Mouse (Mus musculus) hindbrain, embryonic 10.5 days (tissue): ENCODE data around the gene Cd63. TPM values are rescaled to one million over a fixed set of nuclear protein-coding genes. Genes with fewer than 3 reads are reported as not detected.

Experiments used
- DNase-seq: peaks from one replicate; pipeline ENCODE4 v3.0.0-alpha.2; 2017; ENCODE audit warnings: low spot score
- H3K27ac ChIP-seq: fragments of 300-500 bp; sonication (generic); 2 replicates; pipeline ENCODE4 v1.5.1; 2016; ENCODE audit warnings: mild to moderate bottlenecking, moderate library complexity
- H3K27me3 ChIP-seq: fragments of 300-500 bp; sonication (generic); 2 replicates; pipeline ENCODE4 v1.6.1; 2016; ENCODE audit warnings: mild to moderate bottlenecking; ENCODE audit not compliant: poor library complexity, insufficient read depth, severe bottlenecking
- H3K36me3 ChIP-seq: fragments of 300-500 bp; sonication (generic); 2 replicates; pipeline ENCODE4 v1.6.1; 2016; ENCODE audit warnings: mild to moderate bottlenecking, moderate library complexity
- H3K4me1 ChIP-seq: fragments of 300-500 bp; sonication (generic); replicated peaks from 2 replicates; pipeline ENCODE4 v1.6.1; 2016; ENCODE audit warnings: mild to moderate bottlenecking
- H3K4me3 ChIP-seq: fragments of 300-500 bp; sonication (generic); 2 replicates; pipeline ENCODE4 v1.5.1; 2016; ENCODE audit warnings: mild to moderate bottlenecking, moderate library complexity
- H3K9me3 ChIP-seq: fragments of 300-500 bp; sonication (generic); 2 replicates; pipeline ENCODE4 v1.6.1; 2016; ENCODE audit warnings: mild to moderate bottlenecking, moderate library complexity
- WGBS: fragments of 180-500 bp; shearing (Covaris S2); methylation state at CpG from one replicate; pipeline ENCODE4 v1.1.7; 2016; 5-methylcytosine and 5-hydroxymethylcytosine counted together
- polyA plus RNA-seq: library from polyadenylated mRNA; unstranded; fragments of >200 nt; fragmentation: Nextera tagmentation; extraction: Ambion mirVana; gene quantifications from 2 replicates; pipeline ENCODE4 v1.2.1, GENCODE M21; 2016

Cd63 gene
- polyA plus RNA-seq, 1 experiment from 2014 or later: 253 TPM

GRCm38 (mm10) chr10:128892246-128892645 is 8.5 kb upstream of the Cd63 start:
- H3K9me3 ChIP-seq: no peaks in the 10 kb centered on the region
- peak overlapping the region; percentile 92 for H3K27ac ChIP-seq
- 2% methylated on average over 9 of the region's 9 CpGs for WGBS
- H3K4me3 ChIP-seq: peak overlapping the region; percentile 87
- DNase-seq: peak; percentile 44
- H3K36me3 ChIP-seq: peaks cover 11% of the 10 kb centered on the region
- peaks cover 38% of the 10 kb centered on the region for H3K27me3 ChIP-seq
- H3K4me1 ChIP-seq: peaks cover 61% of the 10 kb centered on the region

- WGBS: 0% methylated on average over 9 of the region's 9 CpGs
- no peaks in the 10 kb centered on the region for H3K36me3 ChIP-seq
- DNase-seq: peak; percentile 76
- H3K4me1 ChIP-seq: peaks cover 32% of the 10 kb centered on the region
- H3K27me3 ChIP-seq: peaks cover 43% of the 10 kb centered on the region
- H3K27ac ChIP-seq: no peak overlapping the region
- H3K4me3 ChIP-seq: peak overlapping the region; percentile 28; the same call in 1 of the 2 replicates
- H3K9me3 ChIP-seq: no peaks in the 10 kb centered on the region
These were observed 5.4 kb upstream of the Cd63 start for GRCm38 (mm10) chr10:128895437-128895836.

- H3K27me3 ChIP-seq: peaks cover 43% of the 10 kb centered on the region
- H3K27ac ChIP-seq: no peak overlapping the region
- H3K9me3 ChIP-seq: no peaks in the 10 kb centered on the region
- DNase-seq: no peak
- H3K36me3 ChIP-seq: no peaks in the 10 kb centered on the region
- H3K4me1 ChIP-seq: peaks cover 28% of the 10 kb centered on the region
- peak overlapping the region; percentile 28 for H3K4me3 ChIP-seq
- 2% methylated on average over 17 of the region's 17 CpGs for WGBS
These were observed 4.7 kb upstream of the Cd63 start for GRCm38 (mm10) chr10:128895952-128896693.

GRCm38 (mm10) chr10:128896807-128897206 is 4.0 kb upstream of the Cd63 start:
- WGBS: 39% methylated on average over 1 of the region's 1 CpGs
- no peak for DNase-seq
- Histone ChIP-seq H3K4me3 (no peak overlapping the region), H3K9me3 (no peaks in the 10 kb centered on the region), H3K36me3 (no peaks in the 10 kb centered on the region), H3K4me1 (peaks cover 28% of the 10 kb centered on the region), H3K27ac (no peak overlapping the region), H3K27me3 (peaks cover 43% of the 10 kb centered on the region)

- Histone ChIP-seq H3K27ac (no peak overlapping the region), H3K4me3 (no peak overlapping the region), H3K4me1 (peaks cover 23% of the 10 kb centered on the region), H3K9me3 (no peaks in the 10 kb centered on the region), H3K27me3 (peaks cover 43% of the 10 kb centered on the region), H3K36me3 (no peaks in the 10 kb centered on the region)
- WGBS: 24% methylated on average over 1 of the region's 1 CpGs
- DNase-seq: no peak
These were observed 3.3 kb upstream of the Cd63 start for GRCm38 (mm10) chr10:128897501-128897900.

GRCm38 (mm10) chr10:128899759-128900490 is 864 bp upstream of the Cd63 start:
- no peak for DNase-seq
- 79% methylated on average over 6 of the region's 6 CpGs for WGBS
- peaks cover 17% of the 10 kb centered on the region for H3K4me1 ChIP-seq
- no peaks in the 10 kb centered on the region for H3K9me3 ChIP-seq
- H3K27ac ChIP-seq: no peak overlapping the region
- peaks cover 25% of the 10 kb centered on the region for H3K27me3 ChIP-seq
- no peak overlapping the region for H3K4me3 ChIP-seq
- H3K36me3 ChIP-seq: no peaks in the 10 kb centered on the region

- no peaks in the 10 kb centered on the region for H3K36me3 ChIP-seq
- no peak overlapping the region for H3K27ac ChIP-seq
- WGBS: 78% methylated on average over 1 of the region's 1 CpGs
- DNase-seq: no peak
- peaks cover 13% of the 10 kb centered on the region for H3K27me3 ChIP-seq
- peaks cover 5% of the 10 kb centered on the region for H3K4me1 ChIP-seq
- H3K4me3 ChIP-seq: no peak overlapping the region
- no peaks in the 10 kb centered on the region for H3K9me3 ChIP-seq
These were observed 620 bp downstream of the Cd63 start for GRCm38 (mm10) chr10:128901409-128901808.

- no peak overlapping the region for H3K4me3 ChIP-seq
- WGBS: 82% methylated on average over 3 of the region's 3 CpGs
- H3K9me3 ChIP-seq: no peaks in the 10 kb centered on the region
- H3K4me1 ChIP-seq: no peaks in the 10 kb centered on the region
- H3K27ac ChIP-seq: no peak overlapping the region
- DNase-seq: no peak
- peaks cover 4% of the 10 kb centered on the region; the same call in 1 of the 2 replicates for H3K27me3 ChIP-seq
- H3K36me3 ChIP-seq: no peaks in the 10 kb centered on the region
These were observed 1.7 kb downstream of the Cd63 start for GRCm38 (mm10) chr10:128902409-128902988.

GRCm38 (mm10) chr10:128904812-128905211 is 4.0 kb downstream of the Cd63 start:
- Histone ChIP-seq H3K9me3 (no peaks in the 10 kb centered on the region), H3K36me3 (no peaks in the 10 kb centered on the region), H3K27ac (no peak overlapping the region), H3K4me3 (no peak overlapping the region), H3K4me1 (peaks cover 10% of the 10 kb centered on the region), H3K27me3 (peaks cover 18% of the 10 kb centered on the region)
- WGBS: 77% methylated on average over 5 of the region's 5 CpGs
- DNase-seq: no peak

- 60% methylated on average over 13 of the region's 13 CpGs for WGBS
- DNase-seq: no peak
- peak overlapping the region; percentile 90 for H3K4me3 ChIP-seq
- H3K27ac ChIP-seq: peak overlapping the region; percentile 94
- H3K4me1 ChIP-seq: peaks cover 47% of the 10 kb centered on the region
- H3K36me3 ChIP-seq: peaks cover 17% of the 10 kb centered on the region
- H3K27me3 ChIP-seq: peaks cover 28% of the 10 kb centered on the region
- no peaks in the 10 kb centered on the region for H3K9me3 ChIP-seq
These were observed 8.1 kb downstream of the Cd63 start for GRCm38 (mm10) chr10:128908778-128909448.

GRCm38 (mm10) chr10:128909567-128910028 is 8.8 kb downstream of the Cd63 start:
- peaks cover 49% of the 10 kb centered on the region for H3K4me1 ChIP-seq
- H3K9me3 ChIP-seq: no peaks in the 10 kb centered on the region
- DNase-seq: peak; percentile 89
- peaks cover 24% of the 10 kb centered on the region for H3K36me3 ChIP-seq
- H3K27me3 ChIP-seq: peaks cover 28% of the 10 kb centered on the region
- under 1% methylated on average over 40 of the region's 41 CpGs for WGBS
- H3K27ac ChIP-seq: peak overlapping the region; percentile 94
- H3K4me3 ChIP-seq: peak overlapping the region; percentile 90

- peaks cover 30% of the 10 kb centered on the region for H3K36me3 ChIP-seq
- 3% methylated on average over 66 of the region's 66 CpGs for WGBS
- no peaks in the 10 kb centered on the region for H3K9me3 ChIP-seq
- H3K4me3 ChIP-seq: peak overlapping the region; percentile 90
- DNase-seq: peak; percentile 59
- H3K4me1 ChIP-seq: peaks cover 49% of the 10 kb centered on the region
- H3K27me3 ChIP-seq: peaks cover 28% of the 10 kb centered on the region
- peak overlapping the region; percentile 94 for H3K27ac ChIP-seq
These were observed 9.5 kb downstream of the Cd63 start for GRCm38 (mm10) chr10:128910066-128910841.
